Mouse (Mus musculus) cerebellum, postnatal 10 days (tissue): Measurements from ENCODE around the gene Tmx1.

Experiments used
- DNase-seq, 2 experiments: peaks; one replicate each; pipeline ENCODE4 v3.0.0; 2021; ENCODE audit warnings: mixed read lengths in 2 of 2

Gene Tmx1

GRCm38 (mm10) chr12:70452726-70453645 lies at the start of gene Tmx1:
Gene Tmx1 (plus strand): TSS chr12:70453095.
- DNase-seq, result peak; percentile 98 to 99

GRCm38 (mm10) chr12:70404327-70404726 lies 48.6 kb upstream of the Tmx1 start:
- no peak for DNase-seq

GRCm38 (mm10) chr12:70408396-70408795 lies 44.5 kb upstream of the Tmx1 start:
- DNase-seq, result no peak

GRCm38 (mm10) chr12:70409600-70409999 lies 43.3 kb upstream of the Tmx1 start:
- no peak for DNase-seq

- peak in 1 of 2 experiments; percentile 9 for DNase-seq
These were observed 32.7 kb upstream of the Tmx1 start for GRCm38 (mm10) chr12:70420216-70420615.

GRCm38 (mm10) chr12:70421028-70421427 lies 31.9 kb upstream of the Tmx1 start:
- no peak for DNase-seq

- peak; percentile 24 to 43 for DNase-seq
These were observed 30.4 kb upstream of the Tmx1 start for GRCm38 (mm10) chr12:70422322-70423118.

- DNase-seq, result no peak
These were observed 25.0 kb upstream of the Tmx1 start for GRCm38 (mm10) chr12:70427885-70428284.

GRCm38 (mm10) chr12:70429637-70430036 lies 23.3 kb upstream of the Tmx1 start:
- DNase-seq, result no peak

GRCm38 (mm10) chr12:70430307-70430950 lies 22.5 kb upstream of the Tmx1 start:
- DNase-seq, result peak; percentile 80 to 86

- peak; percentile 35 to 50 for DNase-seq
These were observed 21.5 kb upstream of the Tmx1 start for GRCm38 (mm10) chr12:70431428-70431827.

GRCm38 (mm10) chr12:70449961-70450360 lies 2.9 kb upstream of the Tmx1 start:
- DNase-seq, result no peak

GRCm38 (mm10) chr12:70451533-70451932 lies 1.4 kb upstream of the Tmx1 start:
- no peak for DNase-seq

GRCm38 (mm10) chr12:70452143-70452542 lies 752 bp upstream of the Tmx1 start:
- no peak for DNase-seq

- DNase-seq, result no peak
These were observed 2.3 kb downstream of the Tmx1 start for GRCm38 (mm10) chr12:70455226-70455625.

GRCm38 (mm10) chr12:70459546-70459945 lies 6.7 kb downstream of the Tmx1 start:
- no peak for DNase-seq

- DNase-seq, result no peak
These were observed 11.1 kb downstream of the Tmx1 start for GRCm38 (mm10) chr12:70464016-70464415.

GRCm38 (mm10) chr12:70475336-70475735 lies 22.4 kb downstream of the Tmx1 start:
- DNase-seq, result no peak

GRCm38 (mm10) chr12:70476884-70477576 lies 24.1 kb downstream of the Tmx1 start:
- DNase-seq, result no peak

GRCm38 (mm10) chr12:70477593-70478287 lies 24.8 kb downstream of the Tmx1 start:
- DNase-seq, result peak; percentile 74 to 78

GRCm38 (mm10) chr12:70485956-70486355 lies 33.1 kb downstream of the Tmx1 start:
- DNase-seq, result no peak
